Mouse (Mus musculus) erythroblast, embryonic 14.5 days (primary cell): ENCODE measurements at regions not wholly inside any gene's neighbourhood (a gene's known extent, or its start where the extent isn't known, plus 50 kb on each side); places are given as distances from the start of the nearest gene placed in this dataset.

ENCODE experiments used
- GATA1 ChIP-seq: IDR thresholded peaks from 2 replicates; pipeline ENCODE4 v1.6.1; 2012; ENCODE audit warnings: low read length, inconsistent platforms, mixed read lengths
- TAL1 ChIP-seq: IDR thresholded peaks from 3 replicates; pipeline ENCODE4 v1.6.1; 2012; ENCODE audit warnings: low read length, inconsistent platforms, mixed read lengths

- TF ChIP-seq GATA1 (no peak), TAL1 (no peak)
These were observed 62.0 kb upstream of the Zdhhc17 start for GRCm38 (mm10) chr10:111071805-111072553.
